Mouse (Mus musculus) hindbrain, embryonic 10.5 days (tissue): ENCODE results near the gene Ly6f. TPM values are rescaled to one million over a fixed set of nuclear protein-coding genes. Genes with fewer than 3 reads are reported as not detected.
"Not testable (repeated sequence)": the region's sequence is repeated elsewhere in the genome, so short reads cannot be mapped to it uniquely, and the experiment has no call there.

Experiments used
- DNase-seq: peaks from one replicate; pipeline ENCODE4 v3.0.0-alpha.2; 2017; ENCODE audit warnings: low spot score
- H3K27ac ChIP-seq: fragments of 300-500 bp; sonication (generic); 2 replicates; pipeline ENCODE4 v1.5.1; 2016; ENCODE audit warnings: mild to moderate bottlenecking, moderate library complexity
- H3K27me3 ChIP-seq: fragments of 300-500 bp; sonication (generic); 2 replicates; pipeline ENCODE4 v1.6.1; 2016; ENCODE audit warnings: mild to moderate bottlenecking; ENCODE audit not compliant: poor library complexity, insufficient read depth, severe bottlenecking
- H3K36me3 ChIP-seq: fragments of 300-500 bp; sonication (generic); 2 replicates; pipeline ENCODE4 v1.6.1; 2016; ENCODE audit warnings: mild to moderate bottlenecking, moderate library complexity
- H3K4me1 ChIP-seq: fragments of 300-500 bp; sonication (generic); replicated peaks from 2 replicates; pipeline ENCODE4 v1.6.1; 2016; ENCODE audit warnings: mild to moderate bottlenecking
- H3K4me3 ChIP-seq: fragments of 300-500 bp; sonication (generic); 2 replicates; pipeline ENCODE4 v1.5.1; 2016; ENCODE audit warnings: mild to moderate bottlenecking, moderate library complexity
- H3K9me3 ChIP-seq: fragments of 300-500 bp; sonication (generic); 2 replicates; pipeline ENCODE4 v1.6.1; 2016; ENCODE audit warnings: mild to moderate bottlenecking, moderate library complexity
- WGBS: fragments of 180-500 bp; shearing (Covaris S2); methylation state at CpG from one replicate; pipeline ENCODE4 v1.1.7; 2016; 5-methylcytosine and 5-hydroxymethylcytosine counted together
- polyA plus RNA-seq: library from polyadenylated mRNA; unstranded; fragments of >200 nt; fragmentation: Nextera tagmentation; extraction: Ambion mirVana; gene quantifications from 2 replicates; pipeline ENCODE4 v1.2.1, GENCODE M21; 2016

Ly6f gene
- polyA plus RNA-seq, 1 experiment from 2014 or later = not detected

- Histone ChIP-seq H3K36me3 (no peaks in the 10 kb centered on the region), H3K9me3 (no peaks in the 10 kb centered on the region), H3K4me3 (no peak overlapping the region), H3K27ac (no peak overlapping the region), H3K4me1 (no peaks in the 10 kb centered on the region), H3K27me3 (no peaks in the 10 kb centered on the region)
- whole genome bisulfite sequencing = 68% methylated on average over 3 of the region's 3 CpGs
- DNase-seq = no peak
These were observed 3.7 kb downstream of the Ly6f start for GRCm38 (mm10) chr15:75271891-75272290.

- H3K9me3 ChIP-seq = peaks cover 13% of the 10 kb centered on the region
- not testable (repeated sequence) for DNase-seq, H3K27me3 ChIP-seq, H3K36me3 ChIP-seq, H3K4me3 ChIP-seq, H3K27ac ChIP-seq, H3K4me1 ChIP-seq
- 77% methylated on average over 5 of the region's 5 CpGs for WGBS
These were observed 13.8 kb downstream of the Ly6f start for GRCm38 (mm10) chr15:75281991-75282390.

GRCm38 (mm10) chr15:75286512-75286911, 18.3 kb downstream of the Ly6f start:
- H3K4me1 ChIP-seq, DNase-seq, H3K27me3 ChIP-seq, H3K36me3 ChIP-seq, H3K27ac ChIP-seq, H3K4me3 ChIP-seq: not testable (repeated sequence)
- H3K9me3 ChIP-seq = peaks cover 21% of the 10 kb centered on the region
- whole genome bisulfite sequencing = 86% methylated on average over 4 of the region's 4 CpGs

- H3K27ac ChIP-seq = no peak overlapping the region
- H3K4me3 ChIP-seq = no peak overlapping the region
- no peak for DNase-seq
- no peaks in the 10 kb centered on the region for H3K27me3 ChIP-seq
- H3K4me1 ChIP-seq = no peaks in the 10 kb centered on the region
- peaks cover 4% of the 10 kb centered on the region; the same call in 1 of the 2 replicates for H3K9me3 ChIP-seq
- WGBS = 86% methylated on average over 1 of the region's 1 CpGs
- no peaks in the 10 kb centered on the region for H3K36me3 ChIP-seq
These were observed 24.2 kb downstream of the Ly6f start for GRCm38 (mm10) chr15:75292377-75292776.

- H3K27ac ChIP-seq = no peak overlapping the region
- no peak overlapping the region for H3K4me3 ChIP-seq
- DNase-seq = no peak
- no peaks in the 10 kb centered on the region for H3K36me3 ChIP-seq
- no peaks in the 10 kb centered on the region for H3K27me3 ChIP-seq
- no peaks in the 10 kb centered on the region for H3K4me1 ChIP-seq
- WGBS = 87% methylated on average over 7 of the region's 7 CpGs
- no peaks in the 10 kb centered on the region for H3K9me3 ChIP-seq
These were observed 25.7 kb downstream of the Ly6f start for GRCm38 (mm10) chr15:75293873-75294385.

- no peaks in the 10 kb centered on the region for H3K4me1 ChIP-seq
- WGBS = 73% methylated on average over 1 of the region's 1 CpGs
- H3K27me3 ChIP-seq = no peaks in the 10 kb centered on the region
- DNase-seq = no peak
- H3K27ac ChIP-seq = no peak overlapping the region
- H3K4me3 ChIP-seq = no peak overlapping the region
- H3K9me3 ChIP-seq = no peaks in the 10 kb centered on the region
- H3K36me3 ChIP-seq = no peaks in the 10 kb centered on the region
These were observed 37.9 kb downstream of the Ly6f start for GRCm38 (mm10) chr15:75306101-75306500.

- 84% methylated on average over 4 of the region's 4 CpGs for WGBS
- Histone ChIP-seq H3K27ac (no peak overlapping the region), H3K36me3 (no peaks in the 10 kb centered on the region), H3K4me1 (no peaks in the 10 kb centered on the region), H3K27me3 (no peaks in the 10 kb centered on the region), H3K9me3 (0 out of 2 replicates have a peak, but pooled peaks cover 3% of the 10 kb centered on the region), H3K4me3 (no peak overlapping the region)
- no peak for DNase-seq
These were observed 41.0 kb downstream of the Ly6f start for GRCm38 (mm10) chr15:75309186-75309585.

- no peaks in the 10 kb centered on the region for H3K27me3 ChIP-seq
- 95% methylated on average over 1 of the region's 1 CpGs for WGBS
- DNase-seq = no peak
These were observed 41.7 kb downstream of the Ly6f start for GRCm38 (mm10) chr15:75309946-75310345.

GRCm38 (mm10) chr15:75314421-75314820, 46.2 kb downstream of the Ly6f start:
- WGBS = 90% methylated on average over 2 of the region's 2 CpGs
- DNase-seq = no peak
- Histone ChIP-seq H3K4me3 (no peak overlapping the region), H3K4me1 (no peaks in the 10 kb centered on the region), H3K9me3 (0 out of 2 replicates have a peak, but pooled peaks cover 3% of the 10 kb centered on the region), H3K27ac (no peak overlapping the region), H3K27me3 (no peaks in the 10 kb centered on the region), H3K36me3 (no peaks in the 10 kb centered on the region)

More at GRCm38 (mm10) chr15:75309946-75310345, 41.7 kb downstream of the Ly6f start:
- H3K4me3 ChIP-seq = no peak overlapping the region
- H3K27ac ChIP-seq = no peak overlapping the region
- H3K4me1 ChIP-seq = no peaks in the 10 kb centered on the region
- H3K36me3 ChIP-seq = no peaks in the 10 kb centered on the region
- 0 out of 2 replicates have a peak, but pooled peaks cover 3% of the 10 kb centered on the region for H3K9me3 ChIP-seq

- WGBS = 56% methylated on average over 2 of the region's 2 CpGs
These were observed 49.0 kb downstream of the Ly6f start for GRCm38 (mm10) chr15:75317255-75317654.

GRCm38 (mm10) chr15:75318584-75318983, 50.4 kb downstream of the Ly6f start:
- no peaks in the 10 kb centered on the region for H3K27me3 ChIP-seq
- no peaks in the 10 kb centered on the region for H3K4me1 ChIP-seq
- no peaks in the 10 kb centered on the region for H3K36me3 ChIP-seq
- H3K27ac ChIP-seq = no peak overlapping the region
- no peak overlapping the region for H3K4me3 ChIP-seq
- H3K9me3 ChIP-seq = peaks cover 35% of the 10 kb centered on the region
- 90% methylated on average over 3 of the region's 3 CpGs for WGBS
- no peak for DNase-seq

More at GRCm38 (mm10) chr15:75317255-75317654, 49.0 kb downstream of the Ly6f start:
- Histone ChIP-seq H3K4me1 (no peaks in the 10 kb centered on the region), H3K9me3 (peaks cover 22% of the 10 kb centered on the region), H3K36me3 (no peaks in the 10 kb centered on the region), H3K4me3 (no peak overlapping the region), H3K27ac (no peak overlapping the region), H3K27me3 (no peaks in the 10 kb centered on the region)
- DNase-seq = no peak

GRCm38 (mm10) chr15:75320104-75320503, 51.9 kb downstream of the Ly6f start:
- Histone ChIP-seq H3K4me1 (no peaks in the 10 kb centered on the region), H3K27ac (no peak overlapping the region), H3K4me3 (no peak overlapping the region), H3K9me3 (peaks cover 48% of the 10 kb centered on the region), H3K27me3 (no peaks in the 10 kb centered on the region), H3K36me3 (no peaks in the 10 kb centered on the region)
- WGBS = 91% methylated on average over 3 of the region's 3 CpGs
- DNase-seq = no peak
